Mouse (Mus musculus) CD4-positive helper T cell, adult 2 months (primary cell): ENCODE data around the gene 4933430I17Rik.

Experiments
- DNase-seq: peaks from one replicate; pipeline ENCODE4 v3.0.0-alpha.2; 2012; ENCODE audit warnings: low read depth, missing footprints, low spot score

Gene 4933430I17Rik

GRCm38 (mm10) chr4:62503374-62503970 is 21.7 kb upstream of the 4933430I17Rik start, which contains the start of gene Hdhd3:
TSS of gene Hdhd3 (minus strand) at chr4:62503467.
- no peak for DNase-seq

GRCm38 (mm10) chr4:62505991-62506390 is 19.2 kb upstream of the 4933430I17Rik start:
- no peak for DNase-seq

GRCm38 (mm10) chr4:62506798-62507197 is 18.4 kb upstream of the 4933430I17Rik start:
- peak; percentile 58 for DNase-seq

GRCm38 (mm10) chr4:62508839-62509238 is 16.3 kb upstream of the 4933430I17Rik start:
- no peak for DNase-seq

GRCm38 (mm10) chr4:62509946-62510345 is 15.2 kb upstream of the 4933430I17Rik start:
- no peak for DNase-seq

- no peak for DNase-seq
These were observed 11.1 kb upstream of the 4933430I17Rik start for GRCm38 (mm10) chr4:62513998-62514506.

GRCm38 (mm10) chr4:62514995-62515394 is 10.2 kb upstream of the 4933430I17Rik start:
- DNase-seq, result no peak

GRCm38 (mm10) chr4:62515490-62515889 is 9.7 kb upstream of the 4933430I17Rik start:
- no peak for DNase-seq

GRCm38 (mm10) chr4:62516079-62516478 is 9.1 kb upstream of the 4933430I17Rik start:
- DNase-seq, result no peak

- no peak for DNase-seq
These were observed 8.6 kb upstream of the 4933430I17Rik start for GRCm38 (mm10) chr4:62516579-62516978.

GRCm38 (mm10) chr4:62517046-62517445 is 8.1 kb upstream of the 4933430I17Rik start:
- no peak for DNase-seq

- peak; percentile 28 for DNase-seq
These were observed 7.4 kb upstream of the 4933430I17Rik start for GRCm38 (mm10) chr4:62517538-62518415.

- DNase-seq, result peak; percentile 35
These were observed 6.6 kb upstream of the 4933430I17Rik start for GRCm38 (mm10) chr4:62518416-62519121.

GRCm38 (mm10) chr4:62519122-62519848 is 5.9 kb upstream of the 4933430I17Rik start:
- no peak for DNase-seq

GRCm38 (mm10) chr4:62519849-62520233 is 5.3 kb upstream of the 4933430I17Rik start, which contains the start of gene Alad:
TSS of gene Alad (minus strand) at chr4:62519918.
- peak; percentile 81 for DNase-seq

- DNase-seq, result no peak
These were observed 4.2 kb upstream of the 4933430I17Rik start for GRCm38 (mm10) chr4:62520892-62521400.

- DNase-seq, result no peak
These were observed 281 bp downstream of the 4933430I17Rik start for GRCm38 (mm10) chr4:62525489-62525811.

- DNase-seq, result no peak
These were observed 1.1 kb downstream of the 4933430I17Rik start for GRCm38 (mm10) chr4:62526256-62526655.

- no peak for DNase-seq
These were observed 2.5 kb downstream of the 4933430I17Rik start for GRCm38 (mm10) chr4:62527655-62528054.

GRCm38 (mm10) chr4:62533729-62534128 is 8.6 kb downstream of the 4933430I17Rik start:
- DNase-seq, result no peak

- DNase-seq, result no peak
These were observed 16.6 kb downstream of the 4933430I17Rik start for GRCm38 (mm10) chr4:62541802-62542201.
